Mouse (Mus musculus) spleen, adult 2 months (tissue): ENCODE measurements around the gene Shtn1. TPM values are rescaled to one million over a fixed set of nuclear protein-coding genes. Genes with fewer than 3 reads are reported as not detected.

Experiments
- DNase-seq, 2 experiments: peaks; one replicate each; pipeline versions ENCODE4 v3.0.0 to v3.0.0-alpha.2; 2012 to 2021; ENCODE audit warnings: low spot score in 2 of 2, low read depth in 1 of 2
- H3K27ac ChIP-seq: fragments of 200-500 bp; 2 replicates; pipeline ENCODE4 v1.5.1; 2012; ENCODE audit warnings: low read length, inconsistent platforms; ENCODE audit not compliant: insufficient read depth
- H3K27me3 ChIP-seq: fragments of 200-500 bp; 2 replicates; pipeline ENCODE4 v1.6.1; 2012; ENCODE audit warnings: mild to moderate bottlenecking, moderate library complexity, low read length, inconsistent platforms; ENCODE audit not compliant: control insufficient read depth, insufficient read depth
- H3K36me3 ChIP-seq: fragments of 200-500 bp; 2 replicates; pipeline ENCODE4 v1.6.1; 2012; ENCODE audit warnings: mild to moderate bottlenecking, low read length, inconsistent platforms; ENCODE audit not compliant: control insufficient read depth, insufficient read depth
- H3K4me1 ChIP-seq: fragments of 200-500 bp; 2 replicates; pipeline ENCODE4 v1.6.1; 2011; ENCODE audit warnings: inconsistent platforms; ENCODE audit not compliant: control insufficient read depth, insufficient read depth, insufficient read length
- H3K4me3 ChIP-seq: fragments of 200-500 bp; 2 replicates; pipeline ENCODE4 v1.5.1; 2011; ENCODE audit warnings: mild to moderate bottlenecking, inconsistent platforms; ENCODE audit not compliant: insufficient read depth, insufficient read length; ENCODE audit errors: extremely low read depth
- CTCF ChIP-seq: fragments of 200-500 bp; IDR thresholded peaks from 2 replicates; pipeline ENCODE4 v1.5.1; 2011; ENCODE audit warnings: mild to moderate bottlenecking, inconsistent platforms; ENCODE audit not compliant: insufficient read depth, insufficient read length, insufficient replicate concordance; ENCODE audit errors: extremely low read depth
- POLR2A ChIP-seq: fragments of 200-500 bp; IDR thresholded peaks from 2 replicates; pipeline ENCODE4 v1.6.1; 2011; ENCODE audit warnings: low read depth, low read length, inconsistent platforms
- WGBS: fragments of 180-500 bp; shearing (Covaris S2); methylation state at CpG from one replicate; pipeline ENCODE4 v1.1.7; 2018; 5-methylcytosine and 5-hydroxymethylcytosine counted together
- polyA plus RNA-seq: library from polyadenylated mRNA; depleted of rRNA; stranded (reverse); fragments of >200 nt; gene quantifications from 2 replicates; pipeline ENCODE4 v1.2.3, GENCODE M21; 2012; rRNA removed

The Shtn1 gene
- polyA plus RNA-seq, 1 experiment, result 1.7 TPM

DNA sequence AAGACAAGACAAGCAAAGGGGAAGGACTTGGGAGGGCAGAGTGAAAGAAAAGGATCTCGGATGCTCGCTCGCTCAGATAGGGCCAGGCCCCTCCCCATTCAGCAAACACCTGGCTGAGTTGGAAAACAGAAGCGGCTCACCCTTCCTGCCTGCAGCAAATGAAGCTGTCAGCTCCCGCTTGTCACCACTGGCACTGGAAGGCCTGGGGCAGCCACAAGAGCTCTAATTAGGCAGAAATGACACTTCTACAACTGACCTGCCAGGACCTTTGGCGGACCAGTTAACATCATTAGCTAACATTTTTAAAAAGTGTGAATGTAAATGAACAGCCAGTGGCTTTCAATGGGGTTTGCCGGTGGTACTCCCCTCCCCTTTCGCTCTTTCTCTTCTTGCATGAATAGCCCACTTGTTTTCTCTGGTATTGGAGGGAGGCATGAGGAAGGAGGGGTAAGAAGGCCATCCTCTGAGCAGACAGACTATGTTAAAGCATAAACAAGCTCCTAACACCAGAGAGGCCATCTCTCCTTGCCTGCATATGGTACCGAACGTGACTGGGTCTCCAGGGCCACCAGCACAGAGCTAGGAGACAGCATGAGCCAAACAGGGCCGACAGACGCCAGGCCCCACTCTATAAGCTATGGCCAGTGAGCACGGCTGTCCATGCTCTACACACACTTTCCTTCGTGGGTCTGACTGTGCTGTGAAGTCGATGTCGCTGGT is 144.7 kb downstream of the Shtn1 start:
- no peak for TF ChIP-seq POLR2A
- TF ChIP-seq CTCF, result no peak
- Histone ChIP-seq H3K4me1 (no peaks in the 10 kb centered on the region), H3K27me3 (no peaks in the 10 kb centered on the region), H3K27ac (no peak overlapping the region), H3K36me3 (no peaks in the 10 kb centered on the region), H3K4me3 (no peak overlapping the region)
- no peak for DNase-seq
- 70% methylated on average over 16 of the region's 16 CpGs for WGBS

Other genes with a start within 250 kb of the Shtn1 start
- gene Eno4, start 132.7 kb downstream of the Shtn1 start, polyA plus RNA-seq, result 0.08 TPM in 1 of 2 replicates, not detected in the other
- 3.7 TPM in 2 replicates for gene Hspa12a, start 132.4 kb downstream of the Shtn1 start, polyA plus RNA-seq
- not detected in 2 replicates for gene Vax1, start 94.0 kb upstream of the Shtn1 start, polyA plus RNA-seq
- not detected in 2 replicates for gene Kcnk18, start 143.1 kb upstream of the Shtn1 start, polyA plus RNA-seq
- 0.65 and 0.81 TPM in 2 replicates for gene Slc18a2, start 184.8 kb upstream of the Shtn1 start, polyA plus RNA-seq
- 4,176 and 4,457 TPM in 2 replicates for gene Rps12-ps3, start 246.2 kb upstream of the Shtn1 start, polyA plus RNA-seq